Mouse (Mus musculus) kidney, adult 2 months (tissue): ENCODE results near the gene Gm20479. TPM values are rescaled to one million over a fixed set of nuclear protein-coding genes. Genes with fewer than 3 reads are reported as not detected.

ENCODE experiments used
- DNase-seq: peaks from one replicate; pipeline ENCODE4 v3.0.0; 2021
- H3K27ac ChIP-seq: fragments of 200-500 bp; 2 replicates; pipeline ENCODE4 v1.5.1; 2012; ENCODE audit warnings: low read depth, low read length, control low read depth, inconsistent platforms; ENCODE audit not compliant: insufficient read depth
- H3K27me3 ChIP-seq: fragments of 200-500 bp; replicated peaks from 2 replicates; pipeline ENCODE4 v1.6.1; 2012; ENCODE audit warnings: mild to moderate bottlenecking, moderate library complexity, low read length, inconsistent platforms; ENCODE audit not compliant: control insufficient read depth, insufficient read depth
- H3K36me3 ChIP-seq: fragments of 200-500 bp; 2 replicates; pipeline ENCODE4 v1.6.1; 2012; ENCODE audit warnings: mild to moderate bottlenecking, moderate library complexity, low read length, inconsistent platforms; ENCODE audit not compliant: control insufficient read depth, insufficient read depth
- H3K4me1 ChIP-seq: fragments of 200-500 bp; 2 replicates; pipeline ENCODE4 v1.6.1; 2011; ENCODE audit warnings: low read length; ENCODE audit not compliant: control insufficient read depth, insufficient read depth
- H3K4me3 ChIP-seq: fragments of 200-500 bp; 2 replicates; pipeline ENCODE4 v1.5.1; 2011; ENCODE audit warnings: mild to moderate bottlenecking, low read depth, low read length, control low read depth; ENCODE audit not compliant: insufficient read depth
- CTCF ChIP-seq: fragments of 200-500 bp; conservative IDR thresholded peaks from 2 replicates; pipeline ENCODE4 v1.5.1; 2011; ENCODE audit warnings: low read depth, mild to moderate bottlenecking, control low read depth, low read length, moderate library complexity, mixed read lengths; ENCODE audit not compliant: insufficient read depth, insufficient read length
- POLR2A ChIP-seq: fragments of 200-500 bp; IDR thresholded peaks from one replicate; pipeline ENCODE4 v1.6.1; 2011; ENCODE audit warnings: low read depth, low read length, control low read depth
- WGBS: fragments of 180-500 bp; shearing (Covaris S2); methylation state at CpG from one replicate; pipeline ENCODE4 v1.1.7; 2018; 5-methylcytosine and 5-hydroxymethylcytosine counted together
- polyA plus RNA-seq: library from polyadenylated mRNA; depleted of rRNA; stranded (reverse); fragments of >200 nt; gene quantifications from 2 replicates; pipeline ENCODE4 v1.2.3, GENCODE M21; 2012

Gene Gm20479
- polyA plus RNA-seq, 1 experiment = not detected

DNA sequence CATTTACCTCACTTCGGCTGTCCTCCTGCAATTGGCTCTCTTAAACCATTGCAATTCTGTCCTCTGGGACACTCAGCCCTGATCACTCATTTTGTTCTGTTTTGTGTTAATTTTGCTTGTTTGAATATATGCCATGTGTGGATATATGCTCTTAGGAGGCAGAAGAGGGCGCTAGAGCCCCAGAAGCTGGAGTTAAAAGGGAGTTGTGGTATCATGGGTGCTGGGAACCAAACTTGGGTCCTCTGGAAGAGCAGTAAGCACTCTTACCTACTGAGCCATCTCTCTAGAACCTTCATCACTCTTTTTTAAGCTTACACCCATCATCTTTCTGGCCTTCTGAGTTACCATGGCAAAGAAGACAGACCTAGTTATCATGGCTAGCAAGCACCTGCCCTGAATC, 1.9 kb upstream of the Gm20479 start:
- DNase-seq = no peak
- Histone ChIP-seq H3K36me3 (no peaks in the 10 kb centered on the region), H3K27ac (no peak overlapping the region), H3K4me3 (no peak overlapping the region), H3K4me1 (no peaks in the 10 kb centered on the region; the same call in 1 of the 2 replicates), H3K27me3 (no peaks in the 10 kb centered on the region; the same call in 1 of the 2 replicates)
- TF ChIP-seq POLR2A = no peak
- TF ChIP-seq CTCF = no peak
- 58% methylated on average over 2 of the region's 2 CpGs for WGBS

DNA sequence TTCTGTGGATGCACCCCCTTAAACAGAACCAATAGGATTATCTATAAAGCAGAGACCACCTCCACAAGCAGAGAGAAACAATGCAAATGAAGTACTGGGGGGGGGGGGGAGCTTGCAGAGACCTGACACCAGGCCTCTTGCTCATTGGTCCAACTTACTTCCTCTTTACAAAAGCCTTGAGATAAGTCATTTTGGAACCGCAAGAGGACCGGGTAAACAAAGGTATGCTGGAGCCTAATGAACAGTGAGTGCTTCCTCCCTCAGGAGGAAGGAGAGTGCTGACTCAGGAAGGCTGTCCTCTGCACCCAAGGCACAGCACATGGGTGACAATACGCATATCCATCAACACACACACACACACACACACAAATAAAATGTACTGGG, 368 bp upstream of the Gm20479 start:
- TF ChIP-seq POLR2A (no peak), CTCF (no peak)
- WGBS = 29% methylated on average over 3 of the region's 3 CpGs
- no peak overlapping the region for H3K4me3 ChIP-seq
- no peaks in the 10 kb centered on the region; the same call in 1 of the 2 replicates for H3K4me1 ChIP-seq
- no peaks in the 10 kb centered on the region for H3K27me3 ChIP-seq
- no peak for DNase-seq
- no peaks in the 10 kb centered on the region for H3K36me3 ChIP-seq
- peak overlapping the region; percentile 47; the same call in 1 of the 2 replicates for H3K27ac ChIP-seq

GRCm38 (mm10) chr7:27356248-27356647, 971 bp downstream of the Gm20479 start:
- Histone ChIP-seq H3K36me3 (no peaks in the 10 kb centered on the region), H3K4me3 (peak overlapping the region; percentile 86), H3K27ac (peak overlapping the region; percentile 11; the same call in 1 of the 2 replicates), H3K4me1 (no peaks in the 10 kb centered on the region; the same call in 1 of the 2 replicates), H3K27me3 (no peaks in the 10 kb centered on the region)
- DNase-seq = peak; percentile 52
- no peak for TF ChIP-seq CTCF
- no peak for TF ChIP-seq POLR2A
- WGBS = under 1% methylated on average over 16 of the region's 16 CpGs

DNA sequence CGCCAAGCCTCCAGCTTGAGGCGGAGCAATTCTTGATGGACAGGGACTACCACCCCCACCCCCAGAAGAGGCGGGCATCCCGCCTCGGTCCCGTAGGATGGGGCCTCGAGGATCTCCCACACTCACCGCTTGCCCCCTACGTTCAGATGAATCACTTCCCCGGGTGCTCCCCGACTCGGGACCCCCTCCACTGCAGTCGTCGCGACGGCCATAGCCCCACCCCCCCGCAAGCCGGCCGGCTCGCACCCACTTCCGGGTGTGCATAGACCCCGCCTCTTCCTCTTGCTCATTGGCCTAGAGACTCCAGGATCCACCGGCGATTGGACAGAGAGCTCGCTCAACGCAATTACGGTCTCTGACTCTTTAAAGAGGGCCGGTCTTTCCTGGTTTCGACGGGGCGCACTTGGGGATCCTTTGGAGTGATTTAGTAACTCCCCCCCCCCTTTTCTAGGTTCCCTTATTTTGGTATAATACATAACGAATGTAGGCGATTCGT, 1.4 kb downstream of the Gm20479 start, which contains the start of gene Shkbp1:
TSS of gene Shkbp1 (minus strand) at position 275 of the 496 bp plus-strand sequence.
- Histone ChIP-seq H3K27me3 (no peaks in the 10 kb centered on the region), H3K36me3 (no peaks in the 10 kb centered on the region), H3K4me3 (peak within 1 kb of the TSS; percentile 86), H3K27ac (peak within 1 kb of the TSS; percentile 47), H3K4me1 (no peaks in the 10 kb centered on the region; the same call in 1 of the 2 replicates)
- WGBS = under 1% methylated on average over 34 of the region's 34 CpGs
- peak; percentile 96 for DNase-seq
- TF ChIP-seq CTCF (no peak), POLR2A (no peak)

GRCm38 (mm10) chr7:27355261-27355660, 2.0 kb downstream of the Gm20479 start:
- H3K4me1 ChIP-seq = no peaks in the 10 kb centered on the region; the same call in 1 of the 2 replicates
- no peaks in the 10 kb centered on the region for H3K27me3 ChIP-seq
- H3K4me3 ChIP-seq = peak overlapping the region; percentile 86
- no peak for TF ChIP-seq CTCF
- no peak for TF ChIP-seq POLR2A
- H3K27ac ChIP-seq = no peak overlapping the region
- no peaks in the 10 kb centered on the region for H3K36me3 ChIP-seq
- DNase-seq = no peak
- WGBS = 10% methylated on average over 14 of the region's 14 CpGs

DNA sequence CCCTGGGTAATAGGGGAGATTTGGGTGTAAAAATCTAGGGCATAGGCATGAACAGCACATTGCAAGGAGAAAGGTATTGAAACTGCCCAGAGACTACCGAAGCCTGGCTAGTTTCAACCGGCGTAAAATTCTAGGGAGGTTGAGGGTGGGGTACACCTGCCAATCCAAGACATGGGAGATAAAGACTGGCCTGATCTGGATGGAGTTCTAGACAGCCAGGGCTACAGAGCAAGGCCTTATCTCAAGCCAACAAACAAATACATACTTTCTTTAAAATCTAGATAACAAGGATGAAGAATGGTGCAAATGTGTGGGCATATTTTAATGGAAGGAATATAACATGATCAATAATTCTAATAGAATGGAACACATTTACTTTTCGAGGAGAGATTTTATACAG, 2.4 kb downstream of the Gm20479 start:
- Histone ChIP-seq H3K4me3 (no peak overlapping the region), H3K27ac (no peak overlapping the region), H3K27me3 (no peaks in the 10 kb centered on the region), H3K4me1 (no peaks in the 10 kb centered on the region; the same call in 1 of the 2 replicates), H3K36me3 (no peaks in the 10 kb centered on the region)
- 52% methylated on average over 4 of the region's 4 CpGs for WGBS
- no peak for TF ChIP-seq CTCF
- TF ChIP-seq POLR2A = no peak
- no peak for DNase-seq

GRCm38 (mm10) chr7:27354144-27354543, 3.1 kb downstream of the Gm20479 start:
- Histone ChIP-seq H3K4me1 (no peaks in the 10 kb centered on the region; the same call in 1 of the 2 replicates), H3K27ac (no peak overlapping the region), H3K36me3 (no peaks in the 10 kb centered on the region), H3K27me3 (no peaks in the 10 kb centered on the region), H3K4me3 (no peak overlapping the region)
- TF ChIP-seq CTCF (no peak), POLR2A (no peak)
- WGBS = 28% methylated on average over 6 of the region's 6 CpGs
- peak; percentile 74 for DNase-seq
